Mouse (Mus musculus) liver, adult 10 weeks (tissue): Measurements from ENCODE around the gene Drc3. TPM values are rescaled to one million over a fixed set of nuclear protein-coding genes. Genes with fewer than 3 reads are reported as not detected.

Experiments
- polyA plus RNA-seq: library from polyadenylated mRNA; stranded (reverse); fragments of 350-450 nt; fragmentation: Illumina TruSeq; extraction: RNeasy Lipid Tissue Mini Kit (QIAGEN cat#74804); gene quantifications from one replicate; pipeline ENCODE4 v1.2.3, GENCODE M21; 2014; ENCODE audit warnings: low read depth, low replicate concordance

Gene Drc3
- 0.26 TPM for polyA plus RNA-seq

DNA sequence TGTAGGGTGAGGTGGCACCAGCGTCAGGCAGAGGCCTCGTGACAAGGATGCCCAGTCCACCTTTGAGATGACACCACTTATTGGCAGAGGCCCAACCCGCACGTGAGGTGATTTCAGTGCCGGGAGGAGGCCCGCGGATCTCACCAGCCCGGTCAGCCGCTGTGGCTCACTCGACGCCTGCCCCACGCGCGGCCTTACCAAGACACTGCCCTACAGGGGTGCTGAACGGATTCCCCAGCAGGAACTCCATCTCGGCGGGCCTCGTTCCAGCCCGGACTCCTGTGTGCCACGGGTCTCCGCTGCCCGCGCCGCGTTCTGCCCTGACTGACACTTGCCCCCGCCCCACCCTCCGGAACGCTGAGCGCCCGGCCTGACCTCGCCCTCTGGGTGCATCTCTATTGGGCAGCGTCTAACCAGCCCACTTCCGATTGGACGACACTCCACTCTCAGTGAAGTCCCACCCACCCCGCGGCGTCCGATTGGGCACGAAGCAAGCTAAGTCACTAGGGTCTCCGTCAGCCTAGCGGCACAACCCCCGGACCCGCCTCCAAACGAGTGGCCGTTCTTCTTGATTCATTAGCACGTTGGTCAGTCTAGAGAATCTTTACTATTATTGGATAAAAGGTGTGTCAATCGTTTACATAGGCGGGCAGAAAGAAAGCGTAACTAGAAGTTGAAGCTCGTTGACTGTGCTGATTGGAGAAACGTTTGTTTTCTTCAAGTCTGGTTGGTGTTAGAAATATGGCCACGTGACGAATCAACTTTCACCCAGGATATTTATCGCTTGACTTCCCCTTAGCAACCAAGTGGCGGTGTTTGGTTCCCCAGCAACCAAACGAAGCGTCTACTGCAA, at the start of gene Drc3, which contains the start of gene Tom1l2:
Gene Drc3, plus strand, starts transcription at position 771 of the 853 bp plus-strand sequence.
Gene Tom1l2, minus strand, starts transcription at position 347 of the 853 bp plus-strand sequence.

DNA sequence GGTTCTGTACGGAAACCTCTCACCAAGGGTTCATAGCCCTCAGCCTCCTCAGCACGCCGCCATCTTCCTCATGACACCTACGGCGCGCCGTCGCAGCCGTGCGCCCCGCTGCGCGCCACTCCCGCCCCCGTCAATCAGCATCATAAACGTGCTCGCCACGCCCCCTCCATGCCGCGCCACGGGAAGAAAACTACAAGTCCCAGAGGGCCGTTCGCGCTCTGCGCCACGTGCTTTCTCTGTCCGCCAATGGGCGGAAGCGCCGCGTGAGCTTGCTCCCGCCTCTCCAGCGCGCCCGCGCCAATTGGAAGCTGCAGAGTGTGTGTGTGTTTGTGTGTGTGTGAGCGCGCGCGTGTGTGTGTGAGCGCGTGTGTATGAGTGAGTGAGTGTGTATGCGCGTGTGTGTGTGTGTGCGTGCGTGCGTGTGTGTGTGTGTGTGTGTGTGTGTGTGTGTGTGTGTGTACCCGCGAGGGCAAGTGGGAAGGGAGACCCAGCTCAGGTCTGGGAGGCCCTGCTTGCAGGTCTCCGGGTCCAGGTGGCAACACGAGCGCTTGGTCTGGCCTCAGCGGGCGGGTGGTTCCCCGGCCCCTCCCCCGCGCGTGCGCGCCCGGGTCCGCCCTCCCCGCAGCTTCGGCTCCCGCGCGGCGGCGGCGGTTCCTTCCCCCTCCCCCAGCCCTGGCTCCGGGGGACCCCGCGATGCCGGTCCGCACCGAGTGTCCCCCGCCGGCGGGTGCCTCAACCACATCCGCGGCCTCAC, 64.0 kb downstream of the Drc3 start, which contains the start of gene Gid4:
Gene Gid4, plus strand, starts transcription at position 183 of the 754 bp plus-strand sequence.

DNA sequence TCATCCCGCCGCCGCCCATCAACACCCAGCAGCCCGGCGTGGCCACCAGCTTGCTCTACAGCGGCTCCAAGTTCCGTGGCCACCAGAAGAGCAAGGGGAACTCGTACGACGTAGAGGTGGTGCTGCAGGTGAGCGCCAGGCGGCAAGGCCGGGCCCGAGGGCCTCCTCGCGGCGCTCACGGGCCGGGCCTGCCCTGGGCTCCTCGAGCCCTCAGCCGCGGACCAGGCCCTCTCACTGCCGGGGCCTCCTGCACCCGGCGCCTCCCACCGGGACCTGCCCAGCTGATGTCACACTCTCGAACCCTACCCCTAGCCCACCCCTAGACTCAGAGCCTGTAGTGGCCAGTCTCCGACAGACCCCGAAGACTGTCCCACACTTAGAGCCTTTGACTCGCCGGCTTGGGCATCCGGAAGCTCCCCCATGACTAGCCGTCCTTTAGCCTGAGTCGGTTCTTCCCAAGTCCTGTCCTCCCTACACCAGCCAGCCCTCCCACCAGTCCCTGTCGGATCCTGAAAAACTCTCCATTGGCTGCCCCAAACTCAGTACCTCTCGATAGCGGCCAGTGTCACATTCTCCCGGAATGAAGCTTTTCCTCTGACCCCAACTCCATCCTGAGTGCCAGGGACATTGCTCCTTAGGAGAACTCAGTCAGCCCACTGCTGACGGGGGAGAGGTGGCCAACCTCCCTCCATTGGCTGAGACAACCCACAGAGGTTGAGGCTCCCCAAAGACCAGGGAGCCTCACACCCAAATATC, 64.8 kb downstream of the Drc3 start, which contains the start of gene Atpaf2:
Gene Atpaf2, minus strand, starts transcription at position 741 of the 756 bp plus-strand sequence.

Other genes with a start within 250 kb of the Drc3 start
- 0.93 TPM for gene Rai1, start 248.3 kb upstream of the Drc3 start, polyA plus RNA-seq
- 8.4 TPM for gene Srebf1, start 130.7 kb upstream of the Drc3 start, polyA plus RNA-seq
- 3.8 TPM for gene Tom1l2, start 424 bp upstream of the Drc3 start, polyA plus RNA-seq
- 21.7 TPM for gene Gid4, start 63.8 kb downstream of the Drc3 start, polyA plus RNA-seq
- gene Atpaf2, start 65.1 kb downstream of the Drc3 start, polyA plus RNA-seq, result 7.8 TPM
- gene Drg2, start 101.3 kb downstream of the Drc3 start, polyA plus RNA-seq, result 17.3 TPM
- not detected for gene Myo15, start 116.0 kb downstream of the Drc3 start, polyA plus RNA-seq
- gene Alkbh5, start 183.1 kb downstream of the Drc3 start, polyA plus RNA-seq, result 32.7 TPM